In genomic region chr5:36929376-36929775, GRCm38 (mm10) we compare ENCODE assay signal across 21 mouse cellular contexts.
"Had no signal": no experiment of that assay in that cellular context is flagged by ENCODE, and none has a peak within 500 bp of the region (broad histone marks: within the 10 kb centered on the region; RNA-seq: fewer than 3 reads in every experiment).

No protein-coding gene starts in this region.

- H3K9ac ChIP-seq: heart, embryonic 12.5 days; hindbrain, embryonic 12.5 days; hindbrain, embryonic 14.5 days; intestine, embryonic 15.5 days; limb, embryonic 12.5 days; liver, embryonic 13.5 days; liver, embryonic 15.5 days had no signal

- H3K4me2 ChIP-seq: heart, embryonic 12.5 days; hindbrain, embryonic 12.5 days; hindbrain, embryonic 14.5 days; intestine, embryonic 15.5 days; limb, embryonic 12.5 days; liver, embryonic 11.5 days; liver, embryonic 13.5 days; liver, embryonic 15.5 days had no signal

- H3K4me1 ChIP-seq: hindbrain, embryonic 12.5 days; intestine, embryonic 15.5 days; liver, embryonic 13.5 days; liver, embryonic 15.5 days had no signal

- H3K27ac ChIP-seq: gastrocnemius, adult 2 months; hindbrain, embryonic 10.5 days; hindbrain, embryonic 12.5 days; hindbrain, embryonic 14.5 days; intestine, embryonic 15.5 days; left cerebral cortex, adult 2 months; limb, embryonic 10.5 days; limb, embryonic 12.5 days; liver, embryonic 13.5 days; liver, embryonic 15.5 days had no signal

- H3K36me3 ChIP-seq: heart, embryonic 12.5 days; hindbrain, embryonic 10.5 days; hindbrain, embryonic 12.5 days; intestine, embryonic 15.5 days; limb, embryonic 10.5 days; limb, embryonic 12.5 days; liver, embryonic 13.5 days; liver, embryonic 15.5 days had no signal

- H3K9me3 ChIP-seq: heart, embryonic 12.5 days; hindbrain, embryonic 10.5 days; hindbrain, embryonic 12.5 days; intestine, embryonic 15.5 days; limb, embryonic 10.5 days; limb, embryonic 12.5 days; liver, embryonic 13.5 days; liver, embryonic 15.5 days had no signal

- ATAC-seq: forebrain, embryonic 16.5 days; hindbrain, embryonic 16.5 days; inflammation-experienced regulatory T-cells, adult 6 months; intestine, embryonic 15.5 days; intestine, postnatal 0 days had no signal

- H3K4me3 ChIP-seq: gastrocnemius, adult 2 months; heart, embryonic 12.5 days; hindbrain, embryonic 10.5 days; hindbrain, embryonic 12.5 days; intestine, embryonic 15.5 days; left cerebral cortex, adult 2 months; limb, embryonic 10.5 days; limb, embryonic 12.5 days; liver, embryonic 13.5 days; liver, embryonic 15.5 days had no signal

- H3K27me3 ChIP-seq: heart, embryonic 12.5 days; hindbrain, embryonic 12.5 days; intestine, embryonic 15.5 days; liver, embryonic 13.5 days; liver, embryonic 15.5 days had no signal

- DNase-seq: gastrocnemius, adult 2 months; gastrocnemius, postnatal 10 days; gastrocnemius, postnatal 25 days; kidney, adult 18-20 months; kidney, adult 8-10 months; kidney, postnatal 25 days; liver, embryonic 13.5 days had no signal
